Mouse (Mus musculus) right cerebral cortex, postnatal 36 days (tissue): ENCODE data around the gene Rap1a.

Source experiments
- DNase-seq, 2 experiments: peaks; one replicate each; pipeline ENCODE4 v3.0.0; 2022; ENCODE audit warnings: low spot score in 2 of 2, mixed read lengths in 1 of 2

The Rap1a gene

DNA sequence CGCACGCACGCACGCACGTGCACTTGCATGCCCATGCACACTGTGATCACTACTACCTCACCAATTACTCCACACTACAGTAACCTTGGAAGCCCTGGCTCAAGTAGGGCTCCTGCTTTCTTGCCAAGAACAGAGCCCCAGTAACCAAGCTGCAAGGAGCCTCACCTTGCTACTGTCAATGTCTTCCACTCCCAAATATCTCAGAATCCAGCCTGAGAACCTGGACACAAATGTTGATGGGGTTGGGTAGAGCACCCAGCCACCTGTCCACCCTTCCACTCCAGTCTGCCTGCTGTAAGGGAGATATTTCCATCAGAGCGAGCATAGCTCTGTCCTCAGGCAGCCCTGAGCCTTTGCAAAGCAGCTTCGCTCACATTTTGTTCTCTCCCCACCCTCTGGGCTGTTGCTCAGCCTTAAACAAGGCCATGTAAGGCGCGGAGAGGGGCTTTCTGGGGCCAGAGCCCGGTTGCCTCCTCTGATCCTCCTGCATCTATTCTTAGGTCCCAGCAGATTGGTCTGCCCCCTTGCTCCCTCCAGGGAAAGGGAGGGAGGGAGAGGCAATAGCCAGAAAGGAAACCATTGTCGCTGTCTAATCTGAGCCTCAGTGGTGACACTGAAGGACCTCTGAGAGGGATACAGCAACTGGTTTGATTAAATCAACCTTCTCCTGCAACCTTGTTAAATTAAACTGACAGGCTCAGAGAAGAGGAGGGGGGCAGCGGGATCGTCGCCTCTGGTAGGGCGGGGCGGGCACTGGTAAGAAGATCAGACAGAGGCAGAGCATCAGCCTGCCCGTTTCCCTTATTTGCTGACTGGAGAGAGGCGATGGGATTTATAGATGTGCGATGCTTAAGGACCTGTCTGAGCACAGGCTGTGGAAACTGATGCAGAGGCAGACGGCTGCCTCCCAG lies 105.4 kb downstream of the Rap1a start:
- peak in 1 of 2 experiments; percentile 33 for DNase-seq

DNA sequence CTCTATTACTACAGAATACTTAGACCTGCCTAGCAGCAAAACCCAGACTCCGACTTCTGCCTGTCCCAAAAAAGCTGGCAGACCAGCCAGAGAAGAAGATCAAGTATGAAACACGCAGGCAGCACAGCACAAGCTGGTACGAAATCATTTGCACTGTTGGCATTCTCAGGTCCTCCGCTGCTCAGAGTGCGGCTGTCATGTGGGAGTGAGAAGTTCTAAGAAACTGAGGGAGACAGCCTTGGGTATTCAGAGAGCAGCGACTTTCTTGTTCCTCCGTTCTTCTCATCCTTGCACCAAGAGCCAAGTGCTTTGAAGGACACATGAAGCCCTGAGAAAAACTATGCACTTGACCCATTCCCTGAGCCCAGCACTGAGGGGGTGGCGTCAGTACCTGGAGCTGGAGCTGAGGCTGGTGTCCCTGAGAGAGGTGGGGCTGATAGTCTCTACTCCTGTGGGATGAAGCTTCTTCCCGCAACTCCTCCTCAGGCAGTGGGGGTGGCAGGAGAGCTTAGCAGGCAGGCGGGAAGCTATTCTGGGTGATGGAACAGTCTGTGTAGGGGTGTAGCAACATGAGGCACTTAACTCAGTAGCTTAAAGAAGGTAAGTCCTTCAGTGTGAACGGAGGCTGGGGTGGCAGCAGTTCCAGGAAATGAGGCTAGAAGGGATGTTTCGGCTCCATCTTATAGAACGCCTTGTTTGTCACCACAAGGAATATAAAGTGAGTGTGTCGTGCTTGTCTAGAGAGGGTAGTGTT lies 107.6 kb downstream of the Rap1a start:
- DNase-seq = peak; percentile 84 to 94

DNA sequence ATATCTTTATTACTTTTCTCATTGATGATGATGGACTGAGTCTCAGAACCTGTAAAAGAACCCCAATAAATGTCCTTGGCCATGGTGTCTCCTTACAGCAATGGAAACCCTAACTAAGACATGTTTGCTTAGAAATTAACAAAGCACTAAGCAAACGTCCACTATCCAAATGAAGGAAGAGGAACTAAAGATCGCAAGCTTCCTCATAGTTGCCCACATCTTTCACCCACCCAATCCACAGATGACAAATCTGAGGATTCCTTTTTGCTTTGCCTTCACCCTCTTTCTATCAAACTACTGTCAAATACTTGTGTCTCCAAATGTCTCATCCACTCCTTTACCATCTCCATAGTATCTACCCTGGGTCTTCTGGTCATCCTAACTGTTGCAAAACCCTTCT lies 112.6 kb downstream of the Rap1a start:
- no peak for DNase-seq

DNA sequence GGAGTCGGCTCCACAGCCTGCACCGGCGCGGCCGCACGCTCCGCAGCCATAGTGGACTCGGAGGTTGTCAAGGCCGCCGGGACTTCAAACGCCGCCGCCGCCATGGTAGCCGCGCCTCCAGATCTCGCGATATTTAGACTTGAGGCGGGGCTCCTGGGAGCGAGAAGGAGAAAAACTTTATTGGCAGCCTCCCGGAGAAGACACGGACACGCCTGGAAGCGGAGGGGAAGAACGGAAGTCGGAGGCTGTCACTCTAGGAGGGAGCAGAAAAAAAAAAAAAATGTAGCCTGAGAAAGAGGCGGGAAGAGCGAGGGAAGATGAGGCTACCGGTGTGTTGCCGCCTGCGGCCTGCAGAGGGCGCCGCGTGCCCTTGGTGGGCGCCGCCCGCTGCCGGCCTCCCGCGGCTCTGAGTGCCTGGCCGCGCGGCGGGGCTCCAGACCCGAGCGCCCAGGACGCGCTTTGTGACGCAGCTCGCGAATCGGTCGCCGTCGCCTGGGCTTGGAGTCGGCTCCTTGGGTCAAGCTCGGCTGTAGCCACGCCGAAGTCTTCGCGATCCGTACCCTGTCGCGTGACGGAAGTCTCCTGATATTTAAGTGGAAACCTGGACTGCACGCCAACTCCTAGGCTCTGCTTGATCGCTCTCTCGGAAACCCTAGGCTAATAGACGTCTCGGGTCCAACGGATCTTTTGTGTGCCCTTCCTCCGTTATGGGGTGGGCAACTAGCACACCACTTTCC lies 113.6 kb downstream of the Rap1a start, which contains the start of gene Ddx20:
Ddx20 (minus strand) TSS at position 251 of the 737 bp plus-strand sequence.
- peak; percentile 89 to 92 for DNase-seq

DNA sequence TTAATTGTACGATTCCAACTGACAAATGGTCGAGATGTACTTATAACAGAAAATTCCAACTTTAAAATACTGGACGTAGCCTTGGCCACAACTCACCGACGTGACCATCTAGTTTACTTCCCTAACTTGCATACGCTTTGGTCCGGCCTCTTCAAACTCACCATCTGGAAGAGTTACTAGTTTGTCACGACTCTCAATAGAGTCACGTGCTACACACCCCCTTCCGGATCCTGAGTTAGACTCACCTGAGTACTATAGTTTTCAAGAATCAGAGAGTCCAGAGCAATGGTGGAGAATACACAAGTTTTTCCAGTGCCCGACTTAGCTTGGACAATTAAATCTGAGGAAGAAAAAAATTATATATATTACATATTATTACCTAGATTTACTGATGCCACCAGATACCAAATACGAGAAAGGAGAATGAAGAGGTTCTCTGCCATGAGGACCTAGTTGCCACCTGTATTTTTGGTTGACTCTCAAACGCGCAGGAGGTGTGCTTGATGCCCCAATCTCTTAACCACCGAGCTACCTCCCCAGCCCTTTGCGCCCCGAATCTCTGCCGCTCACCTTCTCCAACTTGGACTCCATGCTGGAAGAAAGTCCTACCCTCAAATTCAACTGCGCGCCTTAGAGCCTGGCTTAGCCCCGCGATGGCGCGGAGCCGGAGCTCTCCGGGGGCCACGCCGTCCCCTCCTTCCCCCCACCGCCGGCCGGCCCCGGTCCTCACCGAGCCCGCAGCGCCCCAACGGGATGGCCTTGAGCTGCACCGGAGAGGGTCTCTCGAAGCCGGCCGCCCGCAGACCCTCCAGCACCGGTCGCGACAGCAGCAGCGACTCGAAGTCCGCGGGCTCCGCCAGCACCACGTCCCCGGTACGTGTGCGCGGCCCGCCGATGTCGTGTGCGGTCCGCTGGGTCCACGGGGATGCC lies 114.5 kb downstream of the Rap1a start:
- DNase-seq = no peak

DNA sequence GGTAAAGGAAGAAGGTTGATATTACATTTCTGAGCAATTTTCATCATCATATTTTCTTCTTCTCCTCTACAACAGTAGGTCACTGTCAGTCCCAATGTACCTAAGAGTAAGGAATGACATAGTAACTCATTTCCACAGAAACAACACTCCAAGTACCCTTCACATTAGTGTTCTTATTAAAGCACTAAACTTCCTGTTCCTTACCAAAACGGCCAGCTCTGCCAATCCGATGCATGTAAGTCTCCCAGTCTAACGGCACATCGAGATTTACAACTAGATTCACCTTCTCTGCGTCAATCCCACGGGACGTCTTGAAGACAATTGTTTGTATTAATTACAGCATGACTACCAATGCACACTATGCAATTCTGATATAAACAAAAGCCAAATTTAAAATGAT lies 120.8 kb downstream of the Rap1a start:
- DNase-seq = no peak
